Mouse (Mus musculus) layer of hippocampus, postnatal 25 days (tissue): ENCODE results near the gene Tecpr2. TPM values are rescaled to one million over a fixed set of nuclear protein-coding genes. Genes with fewer than 3 reads are reported as not detected.

Experiments used
- DNase-seq, 2 experiments: peaks; one replicate each; pipeline ENCODE4 v3.0.0; 2022; ENCODE audit warnings: mixed read lengths in 2 of 2, low spot score in 1 of 2; ENCODE audit errors: extremely low spot score in 1 of 2
- total RNA-seq, 2 experiments: library from RNA; stranded (reverse); gene quantifications; 2 replicates each; pipeline ENCODE4 v1.2.3; 2021

Tecpr2 gene
- total RNA-seq, 2 experiments from 2014 or later = 40.5 to 41.4 TPM

DNA sequence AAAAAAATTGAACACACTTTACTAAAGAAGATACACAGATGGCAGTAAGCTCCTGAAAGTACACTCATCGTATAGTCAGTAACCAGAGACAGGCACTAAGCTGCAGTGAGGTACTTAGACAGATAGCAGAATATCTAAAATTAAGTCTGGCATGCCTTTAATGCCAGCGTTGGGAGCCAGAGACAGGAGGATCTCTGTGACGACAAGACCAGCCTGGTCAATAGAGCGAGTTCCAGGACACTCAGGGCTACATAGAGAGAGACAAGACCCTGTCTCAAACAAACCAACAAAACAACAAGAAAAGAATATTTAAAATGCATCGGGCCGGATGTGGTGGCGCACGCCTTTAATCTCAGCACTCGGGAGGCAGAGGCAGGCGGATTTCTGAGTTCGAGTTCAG lies 109.0 kb downstream of the Tecpr2 start:
- DNase-seq = no peak

- DNase-seq = no peak
Measured at GRCm38 (mm10) chr12:110999820-111000219, 110.8 kb downstream of the Tecpr2 start.

GRCm38 (mm10) chr12:111000956-111001355 lies 111.9 kb downstream of the Tecpr2 start:
- DNase-seq = no peak

- DNase-seq = no peak
Measured at GRCm38 (mm10) chr12:111004142-111004541, 115.1 kb downstream of the Tecpr2 start.

GRCm38 (mm10) chr12:111005803-111006202 lies 116.7 kb downstream of the Tecpr2 start:
- no peak for DNase-seq

GRCm38 (mm10) chr12:111006339-111006738 lies 117.3 kb downstream of the Tecpr2 start:
- DNase-seq = no peak

GRCm38 (mm10) chr12:111007134-111008103 lies 118.4 kb downstream of the Tecpr2 start:
- DNase-seq = no peak

DNA sequence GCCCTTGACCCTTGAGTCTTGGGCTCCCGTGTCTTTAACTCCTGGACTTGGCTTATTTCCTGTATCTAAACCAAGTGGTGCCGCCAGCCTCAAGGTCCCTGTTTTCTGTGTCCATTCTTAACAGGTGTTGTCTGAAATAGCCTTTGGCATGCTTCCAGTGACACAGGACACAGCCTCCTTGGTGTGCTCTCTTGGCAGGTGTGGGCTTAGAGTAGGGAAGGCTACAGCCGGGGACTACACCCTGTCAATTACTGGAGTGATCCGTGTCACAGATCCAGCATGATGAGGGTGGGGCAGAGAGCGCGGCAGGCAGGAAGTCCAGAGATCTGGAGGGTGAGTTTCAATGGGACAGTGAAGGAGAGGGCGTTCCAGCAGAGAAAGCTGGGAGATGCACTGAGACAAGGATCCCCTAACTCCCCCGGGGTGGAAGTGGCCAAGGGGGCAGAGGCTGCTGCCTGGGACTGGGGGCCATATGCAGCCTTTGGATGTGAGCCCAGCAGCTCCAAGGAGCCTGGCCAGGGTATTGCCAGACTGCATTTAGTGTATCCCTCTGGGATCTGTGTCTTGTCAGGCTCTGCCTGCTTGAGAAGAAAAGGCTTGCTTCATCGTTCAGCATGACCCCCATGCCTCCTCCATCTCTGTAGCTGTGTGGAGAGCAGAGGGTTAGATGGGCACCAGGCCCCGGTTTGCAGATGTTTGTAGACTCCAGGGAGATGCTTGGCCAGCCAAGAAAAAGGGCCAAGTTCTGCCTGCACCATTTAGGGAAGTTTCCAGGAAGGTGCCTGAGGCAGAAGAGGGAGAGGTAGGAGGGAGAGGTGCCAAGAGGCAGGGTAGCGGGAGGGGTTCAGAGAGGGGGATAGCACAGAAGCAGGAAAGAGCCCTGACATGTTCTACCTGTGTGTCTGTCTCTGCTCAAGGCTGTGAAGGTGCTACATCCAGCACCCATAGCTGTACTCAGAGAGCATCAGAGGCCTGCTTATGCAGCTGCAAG lies 119.7 kb downstream of the Tecpr2 start:
- DNase-seq = no peak

DNA sequence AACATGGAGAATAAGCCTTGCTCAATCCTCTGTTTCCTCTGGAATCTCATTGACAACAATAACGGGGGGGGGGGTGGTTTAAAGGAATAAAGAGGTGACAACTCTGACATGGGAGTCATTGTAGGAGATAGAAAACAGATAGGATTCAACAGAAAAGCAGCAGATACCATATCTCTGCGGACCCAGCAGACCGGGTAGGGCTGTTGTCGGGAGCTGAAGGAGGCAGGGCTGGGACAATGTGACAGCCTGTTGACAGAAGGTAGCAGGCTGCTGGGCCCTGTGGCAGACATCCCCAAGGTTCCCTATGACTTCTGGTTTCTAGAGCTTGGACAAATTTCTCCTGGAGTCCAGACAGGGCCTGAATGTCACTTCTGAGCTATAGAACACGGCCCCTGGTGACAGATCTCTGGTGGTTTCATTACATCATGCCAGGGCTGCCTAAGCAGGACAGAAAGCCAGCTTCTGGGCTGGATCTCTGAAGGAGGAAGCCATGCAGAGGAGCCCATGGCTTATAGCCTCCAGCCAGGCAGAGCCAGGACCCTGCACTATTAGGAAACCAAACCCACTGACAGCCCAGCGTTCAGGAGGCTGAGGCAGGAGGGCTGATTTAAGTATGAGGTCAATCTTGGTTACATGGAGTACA lies 120.7 kb downstream of the Tecpr2 start:
- no peak for DNase-seq

- DNase-seq = no peak
Measured at GRCm38 (mm10) chr12:111016807-111017206, 127.7 kb downstream of the Tecpr2 start.

- no peak for DNase-seq
Measured at GRCm38 (mm10) chr12:111018068-111018467, 129.0 kb downstream of the Tecpr2 start.

- DNase-seq = no peak
Measured at GRCm38 (mm10) chr12:111019086-111019485, 130.0 kb downstream of the Tecpr2 start.

GRCm38 (mm10) chr12:111021138-111021537 lies 132.1 kb downstream of the Tecpr2 start:
- DNase-seq = no peak

GRCm38 (mm10) chr12:111021577-111021976 lies 132.5 kb downstream of the Tecpr2 start:
- no peak for DNase-seq

Other genes with a start within 250 kb of the Tecpr2 start
- not detected for gene 1700001K19Rik, start 206.6 kb upstream of the Tecpr2 start, total RNA-seq
- gene Hsp90aa1, start 186.5 kb upstream of the Tecpr2 start, total RNA-seq = 100 to 1,000 TPM; 874 to 929 TPM
- 10 to 100 TPM; 38.8 to 41.6 TPM for gene Wdr20, start 151.3 kb upstream of the Tecpr2 start, total RNA-seq
- gene Mok, start 48.3 kb upstream of the Tecpr2 start, total RNA-seq = 10 to 100 TPM; 10.5 to 11.4 TPM
- gene Zfp839, start 39.0 kb upstream of the Tecpr2 start, total RNA-seq = 10 to 100 TPM; 10.3 to 12.7 TPM
- gene Cinp, start 119 bp upstream of the Tecpr2 start, total RNA-seq = 10 to 100 TPM; 70.4 to 76.3 TPM
- gene Ankrd9, start 89.8 kb downstream of the Tecpr2 start, total RNA-seq = 10 to 100 TPM; 11.2 to 12.1 TPM
- 10 to 100 TPM; 16.8 to 17.9 TPM for gene Rcor1, start 150.1 kb downstream of the Tecpr2 start, total RNA-seq